Mouse (Mus musculus) 416B (cell line): ENCODE measurements around the gene Sypl.

Source experiments
- DNase-seq: peaks from one replicate; pipeline ENCODE4 v3.0.0; 2011; ENCODE audit warnings: low read depth

Gene Sypl

DNA sequence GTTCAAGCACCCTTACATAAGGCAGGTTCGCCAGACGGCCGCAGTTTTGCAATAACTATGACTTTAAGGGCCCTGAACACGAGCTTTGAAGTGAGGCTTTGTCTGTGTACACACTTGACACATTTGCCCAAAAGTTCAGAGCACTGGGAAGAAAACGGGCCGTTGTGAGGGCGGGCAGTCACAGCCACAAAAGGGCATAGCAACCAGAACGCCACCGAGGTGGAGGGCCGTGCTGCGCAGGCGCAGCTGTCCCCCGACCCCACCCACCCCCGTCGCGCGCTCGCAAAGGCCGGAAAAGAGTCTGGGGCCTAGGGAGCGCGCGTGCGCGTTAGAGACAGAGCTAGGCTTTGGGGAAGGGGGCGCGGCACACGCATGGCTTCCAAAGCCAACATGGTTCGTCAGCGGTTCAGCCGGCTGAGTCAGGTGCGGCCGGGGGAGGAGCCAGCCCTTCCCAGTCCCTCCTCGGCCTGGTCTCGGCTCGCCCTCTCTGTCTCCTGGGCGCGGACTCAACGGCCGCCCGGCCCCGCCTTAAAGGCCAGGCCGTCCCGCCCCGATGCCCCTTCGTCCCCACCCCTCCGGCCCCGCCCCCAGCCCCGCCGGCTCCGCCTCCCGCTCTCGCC, at the start of gene Sypl:
Gene Sypl, plus strand, starts transcription at position 296 of the 620 bp plus-strand sequence.
- DNase-seq: peak; percentile 98

GRCm38 (mm10) chr12:32909686-32910085, 44.0 kb upstream of the Sypl start:
- peak; percentile 55 for DNase-seq

- peak; percentile 88 for DNase-seq
Measured at GRCm38 (mm10) chr12:32910092-32910491, 43.6 kb upstream of the Sypl start.

DNA sequence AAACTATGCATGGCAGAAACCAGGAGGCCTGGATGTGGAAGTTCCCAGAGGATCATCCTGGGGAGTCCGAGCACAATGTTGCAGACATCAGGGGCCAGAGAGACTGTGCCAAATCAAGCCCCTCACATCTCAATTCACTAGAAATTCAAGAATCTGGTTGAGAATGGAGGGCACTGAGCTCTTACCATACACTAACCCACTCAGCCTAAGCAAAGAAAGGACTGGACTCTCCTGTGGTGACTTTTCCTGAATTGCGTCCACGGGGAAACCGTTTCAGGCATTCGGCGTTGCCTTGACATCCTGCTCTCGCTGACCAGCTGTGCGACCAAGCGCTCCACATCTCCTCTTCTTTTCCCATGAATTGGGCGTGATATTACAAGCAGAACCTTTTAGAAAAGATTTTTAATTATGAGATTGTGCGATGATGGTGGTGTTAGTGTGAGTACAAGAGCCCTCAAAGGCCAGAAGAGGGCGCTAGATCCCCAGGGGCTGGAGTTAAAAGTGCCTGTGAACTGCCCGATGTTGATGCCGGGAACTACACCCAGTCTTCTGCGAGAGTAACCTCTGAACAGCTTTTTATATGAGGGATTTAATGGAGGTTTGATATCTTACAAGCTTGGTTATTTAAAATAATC, 43.0 kb upstream of the Sypl start:
- DNase-seq: peak; percentile 83

DNA sequence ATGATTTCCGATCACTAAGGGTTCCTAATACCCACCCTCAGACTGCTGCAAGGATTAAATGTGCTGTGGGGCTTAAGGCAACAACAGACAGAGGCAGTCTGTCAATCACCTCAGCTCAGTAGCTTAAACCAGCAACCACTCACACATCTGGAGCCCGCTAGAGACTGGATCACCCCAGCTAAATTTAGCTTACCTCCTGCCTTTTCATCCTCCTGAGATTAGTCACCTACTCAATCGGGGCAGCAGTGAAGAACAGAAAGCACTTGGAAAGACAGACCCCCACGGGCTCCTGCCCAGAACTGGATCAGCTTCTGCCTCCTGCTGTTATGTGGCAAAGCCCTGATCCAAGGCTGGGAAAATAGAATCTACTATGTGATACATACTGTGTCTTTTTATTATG, 42.1 kb upstream of the Sypl start:
- no peak for DNase-seq

- DNase-seq: peak; percentile 53
Measured at GRCm38 (mm10) chr12:32912772-32913171, 40.9 kb upstream of the Sypl start.

DNA sequence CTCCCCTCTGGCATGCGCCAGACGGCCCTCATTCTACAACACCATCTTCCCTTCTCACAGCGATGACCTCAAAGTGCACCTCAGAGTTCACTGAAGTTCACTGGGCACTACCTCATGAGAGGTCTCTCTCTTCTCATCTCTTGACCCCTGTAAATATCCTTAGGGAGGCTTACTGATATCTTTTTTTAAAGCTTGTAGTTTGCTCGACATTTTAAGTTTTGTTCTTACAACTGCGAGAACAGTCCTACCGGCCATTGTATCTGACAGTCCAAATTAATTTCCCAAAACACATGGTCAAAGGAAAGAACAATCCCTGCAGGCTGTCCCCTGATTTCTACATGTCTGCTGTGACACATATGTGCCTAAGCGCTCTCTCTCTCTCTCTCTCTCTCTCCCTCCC, 35.0 kb upstream of the Sypl start:
- no peak for DNase-seq

DNA sequence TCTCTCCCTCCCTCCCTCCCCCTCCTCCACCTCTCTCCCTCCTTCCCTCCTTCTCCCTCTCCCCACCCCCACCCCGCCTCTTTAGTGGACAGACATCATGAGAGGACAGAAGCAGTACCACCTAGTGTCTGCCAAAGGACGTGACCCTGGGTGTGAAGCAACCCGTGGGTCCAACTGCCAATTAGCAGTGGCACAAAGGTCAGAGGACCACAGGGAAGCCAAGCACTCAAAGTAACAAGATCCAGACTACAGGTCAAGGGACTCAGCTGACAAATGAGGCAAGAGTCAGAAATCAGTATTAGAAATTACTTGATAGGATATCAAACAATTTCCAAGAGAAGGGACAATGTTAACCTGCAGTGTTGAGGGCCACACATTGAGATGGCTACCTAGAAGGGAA, 34.6 kb upstream of the Sypl start:
- peak; percentile 10 for DNase-seq

GRCm38 (mm10) chr12:32919527-32919926, 34.2 kb upstream of the Sypl start:
- DNase-seq: no peak

- peak; percentile 82 for DNase-seq
Measured at GRCm38 (mm10) chr12:32920185-32920788, 33.4 kb upstream of the Sypl start.

DNA sequence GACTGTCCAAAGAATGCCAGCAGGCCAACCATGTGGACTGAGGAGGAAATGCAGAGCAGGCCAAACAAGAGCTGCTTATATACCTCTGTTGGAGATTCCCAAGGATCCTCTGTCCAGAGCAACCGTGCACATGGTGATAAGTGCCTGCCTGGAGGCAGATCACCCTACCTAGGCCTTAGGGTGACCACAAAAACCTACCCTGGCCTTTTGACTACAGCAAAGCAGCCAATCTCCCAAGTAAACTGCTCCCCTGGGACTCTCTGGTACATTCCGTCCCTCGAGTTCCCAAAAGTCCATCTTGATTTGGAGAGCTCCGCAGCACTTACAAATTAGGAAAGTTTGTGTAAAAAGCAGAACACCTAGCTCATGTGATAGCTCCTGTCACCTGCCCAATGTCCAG, 32.6 kb upstream of the Sypl start:
- DNase-seq: no peak

DNA sequence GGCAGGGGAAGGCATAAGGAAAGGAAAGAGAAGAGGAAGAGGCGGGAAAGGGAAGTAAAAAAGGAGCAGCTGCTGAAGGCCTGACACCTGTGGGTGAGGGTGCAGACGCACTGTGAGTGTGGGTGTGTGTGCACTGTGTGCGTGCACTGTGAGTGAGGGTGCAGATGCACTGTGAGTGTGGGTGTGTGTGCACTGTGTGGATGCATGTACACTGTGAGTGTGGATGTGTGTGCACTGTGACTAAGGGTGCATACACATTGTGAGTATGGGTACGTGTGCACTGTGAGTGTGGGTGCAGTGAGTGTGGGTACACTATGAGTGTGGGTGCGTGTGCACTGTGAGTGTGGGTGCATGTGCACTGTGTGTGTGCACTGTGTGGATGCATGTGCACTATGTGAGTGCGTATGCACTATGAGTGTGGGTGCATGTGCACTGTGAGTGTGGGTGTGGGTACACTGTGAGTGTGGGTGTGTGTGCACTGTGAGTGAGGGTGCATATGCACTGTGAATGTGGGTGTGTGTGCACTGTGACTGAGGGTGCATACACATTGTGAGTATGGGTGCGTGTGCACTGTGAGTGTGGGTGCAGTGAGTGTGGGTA, 32.1 kb upstream of the Sypl start:
- no peak for DNase-seq

DNA sequence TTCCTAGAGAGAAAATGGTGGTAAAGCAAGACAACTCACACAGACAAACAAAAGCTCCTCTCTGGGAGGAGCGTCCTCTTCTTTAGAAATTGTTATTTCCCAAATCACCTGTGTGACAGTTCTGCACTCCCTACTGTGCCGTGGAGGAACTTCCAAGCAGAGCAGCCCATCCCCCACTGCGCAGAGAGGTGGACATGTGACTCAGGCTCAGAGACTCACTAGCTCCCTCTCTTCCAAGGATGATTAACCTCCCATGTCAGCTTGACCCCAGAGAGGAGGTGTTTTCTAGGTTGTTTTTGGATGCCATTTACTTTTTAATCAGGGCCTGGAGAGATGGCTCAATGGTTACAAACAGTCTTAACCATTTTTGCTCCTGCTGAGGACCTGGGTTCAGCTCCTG, 29.4 kb upstream of the Sypl start:
- no peak for DNase-seq

DNA sequence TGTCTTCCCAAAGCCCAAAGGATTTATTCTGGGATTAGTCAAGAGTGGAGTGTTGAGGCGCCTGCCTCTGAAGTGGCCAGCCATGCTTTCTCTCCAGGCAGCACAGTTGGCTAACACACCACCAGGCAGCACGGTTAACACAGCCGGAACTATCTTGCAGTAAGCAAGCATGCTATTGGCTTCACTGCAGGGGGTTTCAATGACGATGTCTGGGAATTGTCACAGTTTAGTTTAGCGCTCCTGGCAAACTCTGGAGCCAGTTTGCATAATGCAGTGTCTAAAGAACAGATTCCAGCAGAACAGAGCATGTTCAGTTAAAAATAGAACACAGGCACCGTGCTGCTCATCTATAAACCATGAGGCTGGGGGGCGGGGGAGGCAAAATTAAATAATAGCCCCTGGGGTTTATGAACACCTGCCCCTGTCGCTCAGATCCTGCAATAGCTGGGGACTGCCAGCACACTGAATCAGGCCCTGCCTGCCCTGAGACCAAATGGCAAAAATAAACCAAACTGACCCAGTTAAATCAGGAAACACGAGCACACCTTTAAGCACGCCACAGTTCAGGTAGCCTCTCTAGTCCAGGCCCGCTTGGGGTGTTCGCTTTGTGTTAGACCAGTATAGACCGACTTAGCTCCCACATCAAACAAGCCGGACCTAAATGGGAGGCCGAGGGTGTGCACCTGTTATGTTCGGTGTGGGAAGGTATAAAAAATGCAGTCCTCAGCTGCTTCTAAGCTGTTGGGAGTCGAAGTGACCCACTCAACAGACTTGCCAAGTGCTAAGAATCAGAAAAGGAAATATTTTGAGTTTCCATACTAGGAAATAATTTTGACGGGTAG, 27.1 kb upstream of the Sypl start:
- DNase-seq: no peak

- DNase-seq: no peak
Measured at GRCm38 (mm10) chr12:32927231-32927835, 26.4 kb upstream of the Sypl start.

GRCm38 (mm10) chr12:32928180-32928579, 25.5 kb upstream of the Sypl start:
- DNase-seq: no peak

GRCm38 (mm10) chr12:32929831-32930513, 23.7 kb upstream of the Sypl start:
- no peak for DNase-seq

DNA sequence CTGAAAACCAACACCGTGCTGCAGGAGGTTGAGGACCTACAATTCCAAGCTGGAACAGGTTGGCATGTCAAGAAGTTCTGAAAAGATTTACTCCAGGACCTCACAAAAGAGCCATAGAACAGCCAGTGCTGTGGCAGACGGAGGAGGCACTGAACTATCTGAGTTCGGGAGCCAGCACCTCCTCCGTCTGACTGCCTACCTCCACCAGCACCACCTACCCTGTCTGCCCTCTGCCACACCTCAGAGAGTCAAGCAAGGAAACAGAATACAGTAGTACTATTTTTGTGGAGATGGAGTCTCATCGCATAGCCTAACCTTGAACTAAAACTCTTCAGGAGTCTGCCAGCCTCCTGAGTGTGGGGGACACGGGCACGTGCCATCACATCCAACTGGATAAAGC, 23.1 kb upstream of the Sypl start:
- DNase-seq: no peak

GRCm38 (mm10) chr12:32936246-32936946, 17.3 kb upstream of the Sypl start:
- DNase-seq: no peak

GRCm38 (mm10) chr12:32941141-32941540, 12.6 kb upstream of the Sypl start:
- no peak for DNase-seq

- DNase-seq: no peak
Measured at GRCm38 (mm10) chr12:32943347-32943746, 10.3 kb upstream of the Sypl start.
